Mouse (Mus musculus) subcutaneous adipose tissue, adult 2 months (tissue): ENCODE measurements around the gene Cntfr. TPM values are rescaled to one million over a fixed set of nuclear protein-coding genes. Genes with fewer than 3 reads are reported as not detected.

Source experiments
- polyA plus RNA-seq: library from polyadenylated mRNA; depleted of rRNA; stranded (reverse); fragments of >200 nt; gene quantifications from 2 replicates; pipeline ENCODE4 v1.2.3, GENCODE M21; 2012; ENCODE audit warnings: low replicate concordance; rRNA removed

Gene Cntfr
- 2.4 and 3.0 TPM in 2 replicates for polyA plus RNA-seq

GRCm38 (mm10) chr4:41696930-41697841 is at the start of gene Cntfr:
Gene Cntfr (minus strand): TSS chr4:41697089.

GRCm38 (mm10) chr4:41731052-41731765 is 34.3 kb upstream of the Cntfr start, which contains the start of gene Arid3c:
Gene Arid3c (minus strand): TSS chr4:41731142.

GRCm38 (mm10) chr4:41722918-41723351 is 26.0 kb upstream of the Cntfr start, which contains the start of gene Dctn3:
Gene Dctn3 (minus strand): TSS chr4:41723170.

GRCm38 (mm10) chr4:41713197-41714067 is 16.5 kb upstream of the Cntfr start, which contains the start of gene Rpp25l:
Gene Rpp25l (minus strand): TSS chr4:41713534.

GRCm38 (mm10) chr4:41699783-41700182 is 2.9 kb upstream of the Cntfr start, which contains the start of gene Il11ra1:
Gene Il11ra1 (plus strand): TSS chr4:41699989.

GRCm38 (mm10) chr4:41639913-41640507 is 56.9 kb downstream of the Cntfr start, which contains the start of gene Enho:
Gene Enho (minus strand): TSS chr4:41640324.

Other genes with a start within 250 kb of the Cntfr start
- gene Kif24, start 232.2 kb downstream of the Cntfr start, polyA plus RNA-seq, result 0.27 and 1.3 TPM in 2 replicates
- 23.4 and 27.8 TPM in 2 replicates for gene Nudt2, start 231.9 kb downstream of the Cntfr start, polyA plus RNA-seq
- gene AI464131, start 194.0 kb downstream of the Cntfr start, polyA plus RNA-seq, result 15.4 and 32.5 TPM in 2 replicates
- 0.27 TPM in 1 of 2 replicates, not detected in the other for gene 1110017D15Rik, start 179.8 kb downstream of the Cntfr start, polyA plus RNA-seq
- 28.0 and 28.1 TPM in 2 replicates for gene Fam219a, start 127.6 kb downstream of the Cntfr start, polyA plus RNA-seq
- gene Dnaic1, start 127.3 kb downstream of the Cntfr start, polyA plus RNA-seq, result 0.48 and 0.79 TPM in 2 replicates
- 11.0 and 13.5 TPM in 2 replicates for gene Enho, start 56.8 kb downstream of the Cntfr start, polyA plus RNA-seq
- 80.9 and 150 TPM in 2 replicates for gene Il11ra1, start 2.9 kb upstream of the Cntfr start, polyA plus RNA-seq
- gene Rpp25l, start 16.4 kb upstream of the Cntfr start, polyA plus RNA-seq, result 35.2 and 49.7 TPM in 2 replicates
- 44.0 and 82.9 TPM in 2 replicates for gene Dctn3, start 26.1 kb upstream of the Cntfr start, polyA plus RNA-seq
- gene Arid3c, start 34.1 kb upstream of the Cntfr start, polyA plus RNA-seq, result not detected in 2 replicates
- gene Galt, start 58.1 kb upstream of the Cntfr start, polyA plus RNA-seq, result 66.8 and 101 TPM in 2 replicates
- gene Sigmar1, start 59.1 kb upstream of the Cntfr start, polyA plus RNA-seq, result 196 and 284 TPM in 2 replicates
- 42.2 and 56.4 TPM in 2 replicates for gene Ccl27a, start 77.2 kb upstream of the Cntfr start, polyA plus RNA-seq
- 33.5 TPM in 1 of 2 replicates, not detected in the other for gene Gm21541, start 206.5 kb upstream of the Cntfr start, polyA plus RNA-seq
- gene Gm20878, start 244.5 kb upstream of the Cntfr start, polyA plus RNA-seq, result 1.9 and 4.4 TPM in 2 replicates